Mouse (Mus musculus) left cerebral cortex, adult 2 months (tissue): ENCODE data around the gene Fmnl3. TPM values are rescaled to one million over a fixed set of nuclear protein-coding genes. Genes with fewer than 3 reads are reported as not detected.
"Not testable (repeated sequence)": the region's sequence is repeated elsewhere in the genome, so short reads cannot be mapped to it uniquely, and the experiment has no call there.

Source experiments
- DNase-seq, 2 experiments: peaks; one replicate each; pipeline ENCODE4 v3.0.0; 2021 to 2022; ENCODE audit warnings: low spot score in 2 of 2, mixed read lengths in 1 of 2; ENCODE audit errors: extremely low spot score in 1 of 2
- H3K27ac ChIP-seq: fragments of 200-600 bp; 2 replicates; pipeline ENCODE4 v1.8.1; 2022
- H3K4me3 ChIP-seq: fragments of 200-600 bp; 2 replicates; pipeline ENCODE4 v1.8.1; 2022
- CTCF ChIP-seq: fragments of 200-600 bp; IDR thresholded peaks from 2 replicates; pipeline ENCODE4 v1.8.1; 2022; ENCODE audit warnings: antibody characterized with exemption, mild to moderate bottlenecking, moderate library complexity
- intact Hi-C: fragments of 180-260 bp; cut with DNase I; formaldehyde crosslinking; loops from one replicate; pipeline ENCODE4 v1.15.1; 2025
- total RNA-seq, 2 experiments: library from RNA; stranded (reverse); gene quantifications; 2 replicates each; pipeline ENCODE4 v1.2.3; 2021

Fmnl3 gene
- total RNA-seq, 2 experiments from 2014 or later: 10.0 to 11.4 TPM

- DNase-seq, intact Hi-C loops, H3K4me3 ChIP-seq, H3K27ac ChIP-seq: not testable (repeated sequence)
- TF ChIP-seq CTCF: peak; percentile 39
Observed at GRCm38 (mm10) chr15:99386110-99386509, 15.8 kb upstream of the Fmnl3 start.

- TF ChIP-seq CTCF: no peak
- intact Hi-C loops: no loop called here
Observed at GRCm38 (mm10) chr15:99384071-99384470, 13.8 kb upstream of the Fmnl3 start.

GRCm38 (mm10) chr15:99382893-99383292 is 12.6 kb upstream of the Fmnl3 start:
- TF ChIP-seq CTCF: no peak
- DNase-seq: no peak
- Histone ChIP-seq H3K27ac (no peak overlapping the region), H3K4me3 (no peak overlapping the region)
- intact Hi-C loops: no loop called here

More at GRCm38 (mm10) chr15:99384071-99384470, 13.8 kb upstream of the Fmnl3 start:
- Histone ChIP-seq H3K27ac (no peak overlapping the region), H3K4me3 (no peak overlapping the region)
- no peak for DNase-seq

GRCm38 (mm10) chr15:99376240-99376639 is 6.0 kb upstream of the Fmnl3 start:
- Histone ChIP-seq H3K4me3 (no peak overlapping the region), H3K27ac (no peak overlapping the region)
- intact Hi-C loops: no loop called here
- TF ChIP-seq CTCF: no peak
- DNase-seq: no peak

- Histone ChIP-seq H3K4me3 (no peak overlapping the region), H3K27ac (no peak overlapping the region)
- no peak for TF ChIP-seq CTCF
- intact Hi-C loops: no loop called here
- no peak for DNase-seq
Observed at GRCm38 (mm10) chr15:99375581-99375980, 5.3 kb upstream of the Fmnl3 start.

- no peak for TF ChIP-seq CTCF
- intact Hi-C loops: no loop called here
- no peak overlapping the region for H3K27ac ChIP-seq
- no peak for DNase-seq
- H3K4me3 ChIP-seq: no peak overlapping the region
Observed at GRCm38 (mm10) chr15:99375036-99375435, 4.8 kb upstream of the Fmnl3 start.

GRCm38 (mm10) chr15:99372761-99373160 is 2.5 kb upstream of the Fmnl3 start:
- Histone ChIP-seq H3K27ac (no peak overlapping the region), H3K4me3 (no peak overlapping the region)
- intact Hi-C loops: no loop called here
- DNase-seq: no peak
- TF ChIP-seq CTCF: no peak

- DNase-seq: no peak
- Histone ChIP-seq H3K4me3 (no peak overlapping the region), H3K27ac (no peak overlapping the region)
- no peak for TF ChIP-seq CTCF
- intact Hi-C loops: loop anchor here (2.0 kb wide), 1 partner anchor 45 kb away; no protein-coding TSS in a partner anchor
Observed at GRCm38 (mm10) chr15:99371526-99372340, 1.5 kb upstream of the Fmnl3 start.

GRCm38 (mm10) chr15:99369391-99370171 is 701 bp downstream of the Fmnl3 start:
- Histone ChIP-seq H3K4me3 (peak overlapping the region; percentile 72), H3K27ac (peak overlapping the region; percentile 82)
- no peak for TF ChIP-seq CTCF
- peak in 1 of 2 experiments; percentile 17 for DNase-seq
- intact Hi-C loops: loop anchor here (1.0 to 2.0 kb wide), 2 partner anchors 43 to 52 kb away; no protein-coding TSS in a partner anchor

GRCm38 (mm10) chr15:99368583-99369266 is 1.6 kb downstream of the Fmnl3 start:
- intact Hi-C loops: no loop called here
- Histone ChIP-seq H3K27ac (no peak overlapping the region), H3K4me3 (peak overlapping the region; percentile 72)
- DNase-seq: no peak
- TF ChIP-seq CTCF: no peak

GRCm38 (mm10) chr15:99364921-99365320 is 5.4 kb downstream of the Fmnl3 start:
- Histone ChIP-seq H3K27ac (no peak overlapping the region), H3K4me3 (no peak overlapping the region)
- intact Hi-C loops: no loop called here
- TF ChIP-seq CTCF: no peak
- DNase-seq: no peak
